7 mouse cellular contexts compared by ENCODE assay signal in genomic region chr16:94568335-94569228, GRCm38 (mm10). TPM values are rescaled to one million over a fixed set of nuclear protein-coding genes. Genes with fewer than 3 reads are reported as not detected.
DNase-seq lines count a peak whose midpoint lies in the region; ATAC-seq and TF ChIP-seq lines count a peak whose summit lies in the region.

No protein-coding gene starts in this region.

- no peak for TF ChIP-seq POLR2A in bone marrow macrophage, adult 2 months (IDR thresholded peaks at IDR 0.05; ENCODE audit: borderline replicate concordance, low read depth, low read length)

- no peak for TF ChIP-seq CTCF in bone marrow macrophage, adult 2 months (IDR thresholded peaks at IDR 0.05; ENCODE audit: low read depth, low read length)
- no peak for TF ChIP-seq CTCF in liver, postnatal 0 days (IDR thresholded peaks at IDR 0.05; ENCODE audit: low read depth)

- H3K4me2 ChIP-seq in embryonic facial prominence, embryonic 14.5 days (ENCODE audit: low read depth, low read length), result peak overlapping the region; percentile 71
- peak overlapping the region; percentile 54 for H3K4me2 ChIP-seq in hindbrain, embryonic 15.5 days
- peak overlapping the region; percentile 75 for H3K4me2 ChIP-seq in liver, postnatal 0 days (ENCODE audit: low read depth, low read length)
- peak overlapping the region; percentile 54 for H3K4me2 ChIP-seq in stomach, embryonic 14.5 days (replicated peaks; ENCODE audit: low read depth, low read length)

- H3K27me3 ChIP-seq in embryonic facial prominence, embryonic 14.5 days (replicated peaks; ENCODE audit: control insufficient read depth, insufficient read depth, low read length), result no peaks in the 10 kb centered on the region
- H3K27me3 ChIP-seq in hindbrain, embryonic 15.5 days, result no peaks in the 10 kb centered on the region
- no peaks in the 10 kb centered on the region for H3K27me3 ChIP-seq in liver, postnatal 0 days (ENCODE audit: insufficient read depth, low read length)
- no peaks in the 10 kb centered on the region for H3K27me3 ChIP-seq in stomach, embryonic 14.5 days (ENCODE audit: control insufficient read depth, insufficient read depth, low read length)

- ATAC-seq in embryonic facial prominence, embryonic 14.5 days (ENCODE audit: low read depth), result peak; percentile 80
- ATAC-seq in hindbrain, embryonic 15.5 days (ENCODE audit: low FRiP score, low read depth), result peak; percentile 84
- no peak; the same call in 1 of the 2 replicates for ATAC-seq in liver, postnatal 0 days
- ATAC-seq in stomach, embryonic 14.5 days (ENCODE audit: insufficient number of reproducible peaks, insufficient read depth, low FRiP score, low read depth), result peak; percentile 82

- WGBS in embryonic facial prominence, embryonic 14.5 days, result 5% methylated on average over 26 of the region's 53 CpGs
- 2% methylated on average over 50 of the region's 53 CpGs for WGBS in hindbrain, embryonic 15.5 days
- WGBS in liver, postnatal 0 days (ENCODE audit: insufficient replicate concordance), result 1% methylated on average over 50 of the region's 53 CpGs
- 2% methylated on average over 53 of the region's 53 CpGs for WGBS in stomach, embryonic 14.5 days

- no peaks in the 10 kb centered on the region for H3K36me3 ChIP-seq in embryonic facial prominence, embryonic 14.5 days (ENCODE audit: control insufficient read depth, insufficient read depth, low read length)
- no peaks in the 10 kb centered on the region for H3K36me3 ChIP-seq in hindbrain, embryonic 15.5 days
- no peaks in the 10 kb centered on the region for H3K36me3 ChIP-seq in liver, postnatal 0 days (replicated peaks; ENCODE audit: insufficient read depth, low read length)
- no peaks in the 10 kb centered on the region for H3K36me3 ChIP-seq in stomach, embryonic 14.5 days (ENCODE audit: control insufficient read depth, insufficient read depth, low read length)

- H3K4me1 ChIP-seq in bone marrow macrophage, adult 2 months (ENCODE audit: control insufficient read depth, insufficient read depth, low read length), result peaks cover 27% of the 10 kb centered on the region
- H3K4me1 ChIP-seq in embryonic facial prominence, embryonic 14.5 days (ENCODE audit: control insufficient read depth, insufficient read depth, low read length), result peaks cover 16% of the 10 kb centered on the region
- peaks cover 29% of the 10 kb centered on the region for H3K4me1 ChIP-seq in hindbrain, embryonic 15.5 days (replicated peaks)
- peaks cover 34% of the 10 kb centered on the region for H3K4me1 ChIP-seq in liver, postnatal 0 days (ENCODE audit: insufficient read depth)
- peaks cover 19% of the 10 kb centered on the region for H3K4me1 ChIP-seq in stomach, embryonic 14.5 days (ENCODE audit: control insufficient read depth, insufficient read depth, low read length)

- DNase-seq in right cerebral cortex, adult 2 months (ENCODE audit: low spot score in 2 of 2), result peak; percentile 50 to 72
- DNase-seq in right cerebral cortex, postnatal 14 days, result no peak
- DNase-seq in embryonic facial prominence, embryonic 14.5 days (ENCODE audit: low spot score), result peak; percentile 90
- peak; percentile 86 for DNase-seq in liver, postnatal 0 days

- H3K9ac ChIP-seq in embryonic facial prominence, embryonic 14.5 days (ENCODE audit: low read depth, low read length), result peak overlapping the region; percentile 89
- H3K9ac ChIP-seq in hindbrain, embryonic 15.5 days, result peak overlapping the region; percentile 62
- H3K9ac ChIP-seq in liver, postnatal 0 days (replicated peaks), result peak overlapping the region; percentile 100
- peak overlapping the region; percentile 52 for H3K9ac ChIP-seq in stomach, embryonic 14.5 days (replicated peaks; ENCODE audit: low read depth, low read length)

- H3K4me3 ChIP-seq in bone marrow macrophage, adult 2 months (ENCODE audit: insufficient read depth, low read length), result peak overlapping the region; percentile 75
- peak overlapping the region; percentile 97 for H3K4me3 ChIP-seq in embryonic facial prominence, embryonic 14.5 days (ENCODE audit: low read depth, low read length)
- H3K4me3 ChIP-seq in hindbrain, embryonic 15.5 days, result peak overlapping the region; percentile 88
- peak overlapping the region; percentile 99 for H3K4me3 ChIP-seq in liver, postnatal 0 days (ENCODE audit: low read depth, low read length)
- peak overlapping the region; percentile 65 for H3K4me3 ChIP-seq in stomach, embryonic 14.5 days (ENCODE audit: low read depth, low read length)

- no peak for TF ChIP-seq EP300 in liver, postnatal 0 days (IDR thresholded peaks at IDR 0.05; ENCODE audit: low read depth)

- H3K27ac ChIP-seq in bone marrow macrophage, adult 2 months (ENCODE audit: insufficient read depth, low read depth, low read length), result peak overlapping the region; percentile 99
- peak overlapping the region; percentile 100 for H3K27ac ChIP-seq in embryonic facial prominence, embryonic 14.5 days (replicated peaks; ENCODE audit: low read depth, low read length)
- peak overlapping the region; percentile 99 for H3K27ac ChIP-seq in hindbrain, embryonic 15.5 days (replicated peaks)
- peak overlapping the region; percentile 100 for H3K27ac ChIP-seq in liver, postnatal 0 days (ENCODE audit: low read depth)
- peak overlapping the region; percentile 100 for H3K27ac ChIP-seq in stomach, embryonic 14.5 days (ENCODE audit: low read length)

- H3K9me3 ChIP-seq in embryonic facial prominence, embryonic 14.5 days (ENCODE audit: control insufficient read depth, low read length), result no peaks in the 10 kb centered on the region
- H3K9me3 ChIP-seq in hindbrain, embryonic 15.5 days, result no peaks in the 10 kb centered on the region
- H3K9me3 ChIP-seq in liver, postnatal 0 days (ENCODE audit: low read length), result no peaks in the 10 kb centered on the region
- no peaks in the 10 kb centered on the region for H3K9me3 ChIP-seq in stomach, embryonic 14.5 days (ENCODE audit: control insufficient read depth, low read depth, low read length)

RNA-seq across cellular contexts. Expression of gene Dyrk1a, which starts 1.2 kb away (rescaled TPM):
- polyA plus RNA-seq in bone marrow macrophage, adult 2 months (2012; ENCODE audit: insufficient read depth, insufficient read length, missing spikeins), result 29.8 and 34.4 TPM in 2 replicates
- polyA plus RNA-seq in embryonic facial prominence, embryonic 14.5 days (2014; fragmentation: Nextera tagmentation; extraction: Ambion mirVana), result 11.2 and 12.1 TPM in 2 replicates
- polyA plus RNA-seq in hindbrain, embryonic 15.5 days (2015; fragmentation: Nextera tagmentation; extraction: Ambion mirVana), result 10.5 and 10.7 TPM in 2 replicates
- 3.7 and 3.9 TPM in 2 replicates for polyA plus RNA-seq in liver, postnatal 0 days (2015; fragmentation: Nextera tagmentation; extraction: Ambion mirVana)
- polyA plus RNA-seq in stomach, embryonic 14.5 days (2014; fragmentation: Nextera tagmentation; extraction: Ambion mirVana), result 14.1 and 16.8 TPM in 2 replicates

RNA-seq across cellular contexts. Expression of gene Vps26c, which starts 42.0 kb away (rescaled TPM):
- polyA plus RNA-seq in bone marrow macrophage, adult 2 months (2012; ENCODE audit: insufficient read depth, insufficient read length, missing spikeins), result 63.8 and 64.2 TPM in 2 replicates
- 54.9 and 56.6 TPM in 2 replicates for polyA plus RNA-seq in embryonic facial prominence, embryonic 14.5 days (2014; fragmentation: Nextera tagmentation; extraction: Ambion mirVana)
- 86.9 and 88.7 TPM in 2 replicates for polyA plus RNA-seq in hindbrain, embryonic 15.5 days (2015; fragmentation: Nextera tagmentation; extraction: Ambion mirVana)
- 16.0 and 16.4 TPM in 2 replicates for polyA plus RNA-seq in liver, postnatal 0 days (2015; fragmentation: Nextera tagmentation; extraction: Ambion mirVana)
- 52.6 and 57.1 TPM in 2 replicates for polyA plus RNA-seq in stomach, embryonic 14.5 days (2014; fragmentation: Nextera tagmentation; extraction: Ambion mirVana)
